Mouse (Mus musculus): ENCODE measurements around the gene Copb1.
A peak's percentile ranks its signal among the peaks of the same experiment; 100 is the strongest.
"Not testable (repeated sequence)": the region's sequence is repeated elsewhere in the genome, so short reads cannot be mapped to it uniquely, and the experiment has no call there.

The Copb1 gene

DNA sequence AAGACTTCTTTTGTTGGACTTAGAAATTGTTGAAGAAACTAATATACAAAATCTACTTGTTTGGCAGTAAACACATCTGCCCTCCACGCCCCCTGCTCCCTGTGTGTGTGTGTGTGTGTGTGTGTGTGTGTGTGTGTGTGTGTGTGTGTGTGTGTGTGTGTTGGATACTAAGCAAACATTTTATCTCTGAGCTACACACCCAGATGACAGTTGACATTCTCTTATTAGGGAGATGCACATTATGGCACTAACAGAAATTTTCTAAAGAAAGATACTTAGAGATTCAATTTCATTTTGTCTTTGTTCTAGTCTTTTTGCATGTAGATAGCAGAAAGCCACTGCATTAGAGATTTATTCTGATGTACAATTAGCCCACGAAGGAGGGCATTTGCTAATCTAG lies 37.6 kb downstream of the Copb1 start:
- DNase-seq, result no peak

DNA sequence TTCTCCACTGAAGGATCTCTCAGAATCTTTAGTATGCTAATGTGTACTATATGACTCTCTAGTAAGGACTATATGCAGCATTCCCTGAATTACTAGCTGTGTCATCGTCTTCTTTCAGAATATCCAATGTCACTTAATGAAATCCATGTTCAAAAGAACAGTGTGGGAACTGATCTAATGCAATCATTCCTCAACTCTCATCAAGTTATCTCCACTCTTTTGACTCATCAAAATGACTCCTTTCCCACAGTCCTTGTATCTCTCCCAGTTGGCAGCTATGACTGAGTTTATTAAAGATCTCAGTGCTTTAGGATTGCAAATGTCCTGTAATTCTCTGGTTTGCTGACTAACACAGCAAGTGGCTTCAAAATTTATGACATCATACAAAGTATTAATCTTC lies 40.1 kb downstream of the Copb1 start:
- no peak for DNase-seq

DNA sequence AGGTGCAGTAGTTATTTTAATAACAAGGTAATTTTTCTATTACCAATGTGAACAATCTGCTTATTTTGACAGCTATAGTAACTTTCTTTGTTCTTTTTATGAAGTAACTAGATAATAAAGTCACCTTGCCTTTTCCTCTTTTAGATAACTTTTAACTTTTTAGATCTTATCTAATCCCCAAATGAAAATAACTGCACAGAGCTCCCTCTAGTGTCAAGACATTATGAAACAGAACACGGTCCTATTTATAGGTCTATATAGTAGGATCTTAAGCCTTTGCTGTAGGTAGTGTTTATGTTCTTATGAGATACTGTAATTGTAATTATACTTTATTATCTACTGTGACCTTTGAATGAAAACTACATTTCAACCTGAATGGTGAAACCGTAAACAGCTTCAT lies 41.0 kb downstream of the Copb1 start:
- DNase-seq, result no peak

DNA sequence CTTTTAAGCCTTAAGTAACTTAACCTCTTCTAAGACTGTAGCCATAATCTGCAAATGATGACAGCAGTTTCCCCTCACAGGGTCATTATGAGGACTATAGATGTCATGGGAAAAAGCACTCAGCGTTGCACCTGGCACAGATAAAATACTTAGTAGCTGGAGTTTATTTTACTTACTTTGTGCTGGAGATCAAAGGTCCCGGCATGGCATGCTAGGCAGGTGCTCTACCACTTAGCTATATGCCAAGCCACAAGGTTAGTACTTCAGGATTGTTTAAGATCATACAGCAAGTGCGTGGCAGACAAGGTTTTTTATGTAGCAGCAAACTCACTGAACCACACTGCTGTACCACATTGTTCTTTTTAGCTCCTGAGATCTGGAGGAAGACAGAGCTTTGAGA lies 43.9 kb downstream of the Copb1 start:
- no peak for DNase-seq

DNA sequence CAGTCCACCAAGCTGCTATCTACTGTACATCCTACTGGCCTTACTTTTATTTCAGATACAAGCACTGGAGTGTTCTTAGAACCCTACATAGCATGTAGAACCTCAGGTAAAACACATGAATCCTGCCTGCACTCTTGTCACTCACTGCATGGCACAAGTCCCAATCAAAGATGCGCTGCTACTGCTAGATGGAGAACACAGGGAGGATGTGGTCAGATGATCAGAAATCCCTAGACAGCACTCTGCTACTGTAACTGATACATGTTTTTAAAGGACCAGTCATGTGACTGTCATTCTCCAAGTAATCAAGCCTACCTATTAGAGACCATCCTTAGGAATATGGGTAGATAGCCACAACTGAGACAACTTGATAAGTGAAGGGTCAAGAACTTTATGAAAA lies 44.7 kb downstream of the Copb1 start:
- DNase-seq, result no peak

DNA sequence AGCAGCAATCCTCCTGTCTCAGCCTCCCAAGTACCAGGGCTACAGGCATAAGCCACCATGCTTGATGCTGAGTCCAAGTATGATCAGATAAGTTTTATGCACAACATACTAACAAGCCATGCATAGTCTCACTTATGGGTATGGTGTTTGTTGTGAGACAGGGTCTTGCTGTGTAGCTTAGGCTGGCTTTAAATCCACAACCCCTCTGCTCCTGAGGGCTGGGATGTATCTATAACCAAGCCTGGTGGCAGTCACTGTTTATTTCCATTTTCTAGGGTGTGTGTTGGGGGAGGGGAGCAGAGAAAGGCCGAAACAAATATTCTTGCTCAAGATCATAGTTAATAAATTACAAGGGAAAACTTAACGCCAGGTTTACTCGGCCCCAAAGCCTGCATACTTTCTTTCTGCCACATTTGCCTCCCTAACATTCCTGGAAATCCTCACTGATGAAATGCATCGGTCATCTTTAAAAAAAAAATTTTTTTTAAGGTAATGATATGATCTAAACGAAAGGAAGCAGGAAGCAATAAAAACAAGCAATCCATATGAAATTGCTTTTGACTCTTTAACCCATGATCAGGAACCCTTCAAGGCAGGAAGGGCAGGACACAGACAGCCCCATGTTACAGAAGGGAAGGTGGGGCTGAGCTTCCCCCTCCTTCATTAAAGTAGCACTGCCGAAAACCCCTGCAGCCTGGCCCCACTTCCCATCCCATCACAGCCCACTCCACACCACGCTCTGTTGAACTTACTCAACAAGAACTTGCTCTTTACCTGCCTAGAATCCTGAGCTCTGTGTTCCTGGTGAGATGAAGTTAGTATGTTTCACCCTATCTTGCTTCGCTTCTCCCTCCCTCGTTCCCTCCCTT lies 50.8 kb downstream of the Copb1 start:
- DNase-seq, result no peak

DNA sequence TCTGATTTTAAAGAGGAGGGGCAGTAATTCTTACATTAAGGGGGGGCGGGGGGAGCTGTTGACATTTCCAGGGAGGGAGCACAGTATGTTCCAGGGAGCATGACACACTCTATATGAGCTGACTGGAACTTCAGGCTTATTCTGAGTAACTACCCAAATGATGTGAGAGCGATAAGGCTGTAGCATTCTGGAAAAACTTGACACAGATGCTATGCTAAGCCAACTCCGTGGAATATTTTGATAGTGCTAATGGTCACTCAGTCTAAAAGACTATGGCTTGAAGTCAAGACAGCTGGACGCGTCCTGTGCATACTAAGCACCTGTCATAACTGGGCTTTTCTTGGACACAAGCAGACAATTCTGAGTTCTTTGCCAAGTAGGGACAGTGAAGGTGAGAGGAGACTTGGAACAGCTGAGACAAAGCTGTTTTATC lies 51.5 kb downstream of the Copb1 start:
- DNase-seq, result no peak

DNA sequence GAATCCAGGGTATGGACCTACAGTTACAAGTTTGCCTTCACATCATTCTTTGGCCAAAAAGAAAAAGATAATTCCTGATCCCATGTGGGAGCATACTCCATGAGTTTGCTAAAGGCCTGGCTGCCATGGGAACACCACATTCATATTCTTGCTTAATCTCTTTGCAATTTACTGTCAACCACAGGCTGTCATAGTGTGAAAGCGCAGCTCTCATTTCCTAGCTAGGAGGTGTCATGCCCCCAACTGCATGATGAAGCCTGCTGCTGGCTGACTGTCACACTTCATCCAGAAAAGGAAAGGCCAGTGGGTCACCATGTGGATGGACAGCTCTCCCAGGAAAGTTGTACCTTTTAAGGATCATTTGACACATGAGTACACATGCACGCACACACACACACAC lies 53.9 kb downstream of the Copb1 start:
- no peak for DNase-seq

DNA sequence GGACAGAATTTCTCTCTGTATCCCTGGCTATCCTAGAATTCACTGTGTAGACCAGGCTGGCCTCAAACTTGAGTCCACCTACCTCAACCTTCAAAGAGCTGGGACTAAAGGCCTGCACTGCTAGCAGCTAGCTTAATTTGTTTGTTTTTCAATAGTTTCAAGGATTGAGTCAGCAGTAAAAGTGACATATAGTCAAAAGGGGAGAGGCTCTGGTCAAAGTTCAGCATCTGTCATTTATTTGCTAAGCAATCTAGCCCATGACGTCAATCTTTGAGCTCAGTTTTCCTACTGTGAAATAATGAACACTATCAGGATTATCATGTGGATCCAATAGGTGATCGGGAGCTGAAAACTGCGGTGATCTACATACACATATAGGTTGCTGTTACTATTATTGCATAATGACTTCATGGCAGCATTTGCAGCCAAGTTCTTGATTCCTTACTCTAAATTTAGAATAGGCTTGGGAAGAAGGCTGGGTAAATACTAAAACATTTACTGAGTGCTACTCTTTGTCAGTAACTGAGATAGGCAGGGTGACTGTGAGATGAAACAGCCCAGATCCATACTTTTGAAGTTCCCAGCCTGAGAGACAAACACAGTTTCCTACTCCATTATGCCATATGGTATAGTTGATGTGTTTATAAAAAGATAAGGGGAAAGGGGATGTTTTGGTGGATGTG lies 54.9 kb downstream of the Copb1 start:
- no peak for DNase-seq

DNA sequence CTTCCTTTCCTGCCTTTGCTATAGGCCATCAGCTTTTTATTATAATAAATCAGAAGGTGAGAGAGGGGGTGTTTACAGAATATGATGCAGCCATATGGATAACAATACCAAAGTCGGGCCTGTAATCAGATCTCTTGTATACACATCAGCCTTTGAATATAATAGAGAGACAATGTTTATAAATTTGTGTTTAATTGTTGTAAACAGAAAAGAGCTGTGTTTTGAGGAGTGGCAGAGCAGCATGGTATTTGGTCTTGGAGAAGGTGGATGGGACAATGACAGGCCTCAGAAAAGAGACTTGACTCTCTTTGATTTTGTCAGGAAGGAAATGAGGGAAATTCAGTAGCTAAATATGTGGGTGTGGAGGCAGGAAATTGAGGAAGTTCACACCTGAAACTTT lies 56.3 kb downstream of the Copb1 start:
- DNase-seq, result no peak

DNA sequence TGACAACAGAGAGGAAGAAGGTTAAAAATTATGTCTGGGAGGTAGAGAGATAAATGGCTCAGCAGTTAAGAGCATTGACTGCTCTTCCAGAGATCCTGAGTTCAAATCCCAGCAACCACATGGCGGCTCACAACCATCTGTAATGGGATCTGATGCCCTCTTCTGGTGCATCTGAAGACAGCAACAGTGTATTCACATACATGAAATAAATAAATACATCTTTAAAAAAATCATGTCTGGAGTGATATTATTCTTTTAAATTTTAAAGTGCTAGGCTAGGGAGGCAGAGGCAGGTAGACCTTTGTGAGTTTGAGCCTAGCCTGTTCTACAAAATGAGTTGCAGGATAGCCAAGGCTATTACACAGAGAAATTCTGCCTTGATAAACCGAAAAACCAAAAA lies 57.9 kb downstream of the Copb1 start:
- DNase-seq, result not testable (repeated sequence)

DNA sequence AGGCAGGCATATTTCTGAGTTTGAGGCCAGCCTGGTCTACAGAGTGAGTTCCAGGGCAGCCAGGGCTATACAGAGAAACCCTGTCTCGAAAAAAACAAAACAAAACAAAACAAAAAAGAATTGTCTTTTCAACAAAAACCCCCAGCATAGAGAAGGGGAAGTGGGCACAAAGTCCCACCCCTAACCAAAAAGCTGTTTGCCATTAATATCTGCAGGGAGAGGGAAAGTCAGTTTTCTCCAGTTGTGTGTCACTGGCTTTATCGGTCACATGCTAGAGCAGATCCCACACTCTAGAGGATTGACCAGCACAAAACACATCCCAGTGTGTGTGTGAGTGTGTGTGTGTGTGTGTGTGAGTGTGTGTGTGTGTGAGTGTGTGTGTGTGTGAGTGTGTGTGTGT lies 59.7 kb downstream of the Copb1 start:
- DNase-seq, result not testable (repeated sequence)

DNA sequence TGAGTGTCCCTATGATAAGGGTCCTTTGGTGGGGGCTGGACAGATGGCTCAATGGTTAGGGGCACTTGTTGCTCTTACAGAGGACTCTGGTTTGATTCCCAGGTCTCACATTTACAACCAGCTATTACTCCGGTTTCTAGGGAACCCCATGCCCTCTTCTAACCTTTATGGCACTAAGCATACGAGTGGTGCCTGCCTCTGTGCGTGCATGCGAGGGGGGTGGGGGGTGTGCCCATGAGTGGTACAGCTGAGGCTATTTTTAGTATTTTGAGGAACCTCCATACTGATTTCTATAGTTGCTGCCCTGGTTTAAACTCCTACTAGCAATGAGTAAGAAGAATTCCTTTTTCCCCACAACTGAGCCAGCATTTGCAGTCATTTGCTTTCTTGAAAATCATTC lies 60.3 kb downstream of the Copb1 start:
- no peak for DNase-seq

DNA sequence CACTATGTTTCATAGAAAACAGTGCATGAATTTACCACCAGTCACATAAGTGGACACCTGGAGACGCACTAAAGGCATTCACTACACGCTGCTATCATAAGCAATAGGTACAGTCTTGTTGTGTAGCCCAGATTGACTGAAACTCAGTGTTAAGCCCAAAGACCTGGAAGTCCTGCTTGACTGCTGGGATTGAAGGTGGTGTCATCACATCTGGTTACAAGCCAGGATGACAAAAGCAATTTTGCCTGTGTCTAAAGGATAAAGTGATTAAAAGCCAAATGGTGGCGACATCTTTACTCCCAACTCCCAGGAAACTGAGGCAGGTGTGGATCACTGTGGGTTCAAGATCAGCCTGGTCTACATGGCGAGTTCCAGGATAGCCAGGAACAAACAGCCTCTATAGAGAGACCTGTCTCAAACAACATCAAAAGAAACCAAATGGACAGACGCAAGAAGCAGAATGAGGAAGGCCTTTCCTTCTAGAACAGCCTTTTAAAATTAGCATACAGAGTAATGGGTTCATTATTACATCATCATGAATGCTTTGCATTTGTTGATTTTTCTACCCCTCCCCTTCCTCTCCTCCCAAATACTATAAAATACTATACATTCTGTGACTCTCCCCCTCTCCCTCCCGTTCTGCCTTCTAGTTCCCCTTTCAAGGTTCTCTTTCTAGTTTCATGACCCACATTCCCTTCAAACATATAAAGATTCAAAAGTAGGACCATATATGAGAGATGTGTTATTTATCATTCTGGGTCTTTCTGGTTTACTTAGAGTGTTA lies 61.0 kb downstream of the Copb1 start:
- no peak for DNase-seq

DNA sequence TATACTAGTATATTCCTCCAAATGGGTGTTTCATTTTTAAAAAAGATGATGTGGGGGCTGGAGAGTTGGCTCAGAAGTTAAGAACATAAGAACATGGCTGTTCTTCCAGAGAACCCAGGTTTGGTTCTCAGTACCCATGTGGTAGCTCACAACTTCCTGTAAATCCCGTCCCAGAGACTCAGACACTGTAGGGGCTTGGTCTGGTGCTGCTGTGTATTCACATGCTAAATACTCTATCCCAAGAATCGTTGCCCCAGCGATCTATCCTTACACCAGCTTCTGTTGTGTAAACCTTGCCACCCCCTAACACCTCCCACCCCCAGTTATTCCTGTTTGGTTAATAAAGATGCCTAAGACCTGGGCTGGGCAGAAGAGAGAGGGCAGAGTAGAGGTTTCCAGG lies 61.9 kb downstream of the Copb1 start:
- DNase-seq, result no peak

DNA sequence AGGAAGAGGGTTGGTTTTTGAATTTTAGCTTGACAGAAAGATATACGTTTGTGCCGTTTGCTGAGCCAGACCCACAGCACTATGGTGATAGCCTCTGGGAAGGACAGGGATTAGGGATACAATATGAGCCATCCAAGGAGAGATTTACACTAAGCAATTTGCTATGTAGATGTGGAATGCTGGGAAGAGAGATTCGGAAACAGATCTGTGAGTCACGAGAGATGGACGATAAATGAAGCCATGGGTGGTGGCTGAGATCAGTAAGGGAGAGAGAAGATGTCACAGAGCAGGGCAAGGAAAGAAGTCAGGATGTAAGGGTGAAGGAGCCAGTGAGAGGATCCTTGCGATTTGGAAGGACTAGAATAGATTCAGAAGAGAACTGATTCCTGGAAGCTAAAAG lies 71.1 kb downstream of the Copb1 start:
- no peak for DNase-seq

DNA sequence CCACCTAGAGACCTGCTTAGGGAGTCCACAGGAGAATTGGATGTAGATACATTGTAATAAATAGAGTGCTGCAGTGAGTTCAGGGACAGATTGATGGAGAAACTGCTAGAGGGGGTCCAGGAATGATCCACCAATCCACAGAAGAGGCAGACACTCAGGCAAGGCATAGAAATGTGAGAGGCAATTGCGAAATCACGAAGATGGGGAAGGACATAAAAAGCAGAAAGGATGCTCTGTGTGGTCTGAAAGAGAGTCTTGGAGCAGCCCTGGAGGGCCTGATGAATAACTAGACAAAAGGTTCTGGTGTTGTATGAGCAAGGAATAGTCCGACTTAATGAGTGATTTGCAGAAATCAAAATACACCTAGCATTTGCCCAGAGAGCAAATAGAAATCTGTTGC lies 71.8 kb downstream of the Copb1 start:
- DNase-seq, result no peak

DNA sequence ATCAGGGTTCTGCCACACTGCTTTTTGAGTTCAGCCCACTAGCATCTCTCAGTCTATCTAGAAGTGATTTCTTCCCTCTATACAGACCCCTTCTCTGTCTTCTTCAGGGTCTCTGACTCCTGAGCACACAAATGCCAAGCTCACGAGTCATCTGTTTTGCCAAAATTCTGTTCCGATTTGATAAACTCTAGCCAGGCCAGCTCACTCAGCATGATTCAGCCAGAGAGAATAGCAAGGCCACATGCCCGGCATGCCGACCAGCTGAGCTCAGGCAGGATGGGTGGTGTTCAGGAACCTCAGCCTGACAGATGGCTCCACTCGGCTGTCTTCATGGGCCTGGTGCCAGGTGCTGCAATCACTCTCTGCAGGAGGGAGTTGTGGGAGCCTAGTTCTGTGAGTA lies 73.1 kb downstream of the Copb1 start:
- peak; percentile 84 for DNase-seq

DNA sequence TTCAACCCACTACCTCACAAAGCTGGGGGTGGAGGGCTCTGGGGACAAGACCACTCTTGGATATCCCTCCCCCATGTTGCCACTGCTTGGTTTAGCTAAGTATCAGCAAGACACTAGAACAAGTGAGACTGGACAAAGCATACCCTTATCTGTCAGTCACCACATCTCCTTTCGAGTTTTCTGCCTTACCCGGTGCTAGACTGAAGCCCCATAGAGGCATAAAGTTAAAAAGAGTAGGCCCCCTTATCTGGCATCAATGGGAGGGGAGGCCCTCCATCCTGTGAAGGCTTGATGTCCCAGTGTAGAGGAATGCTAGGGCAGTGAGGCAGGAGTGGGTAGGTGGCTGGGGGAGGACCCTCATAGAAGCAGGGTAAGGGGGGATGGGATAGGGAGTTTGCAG lies 77.9 kb downstream of the Copb1 start:
- DNase-seq, result no peak

DNA sequence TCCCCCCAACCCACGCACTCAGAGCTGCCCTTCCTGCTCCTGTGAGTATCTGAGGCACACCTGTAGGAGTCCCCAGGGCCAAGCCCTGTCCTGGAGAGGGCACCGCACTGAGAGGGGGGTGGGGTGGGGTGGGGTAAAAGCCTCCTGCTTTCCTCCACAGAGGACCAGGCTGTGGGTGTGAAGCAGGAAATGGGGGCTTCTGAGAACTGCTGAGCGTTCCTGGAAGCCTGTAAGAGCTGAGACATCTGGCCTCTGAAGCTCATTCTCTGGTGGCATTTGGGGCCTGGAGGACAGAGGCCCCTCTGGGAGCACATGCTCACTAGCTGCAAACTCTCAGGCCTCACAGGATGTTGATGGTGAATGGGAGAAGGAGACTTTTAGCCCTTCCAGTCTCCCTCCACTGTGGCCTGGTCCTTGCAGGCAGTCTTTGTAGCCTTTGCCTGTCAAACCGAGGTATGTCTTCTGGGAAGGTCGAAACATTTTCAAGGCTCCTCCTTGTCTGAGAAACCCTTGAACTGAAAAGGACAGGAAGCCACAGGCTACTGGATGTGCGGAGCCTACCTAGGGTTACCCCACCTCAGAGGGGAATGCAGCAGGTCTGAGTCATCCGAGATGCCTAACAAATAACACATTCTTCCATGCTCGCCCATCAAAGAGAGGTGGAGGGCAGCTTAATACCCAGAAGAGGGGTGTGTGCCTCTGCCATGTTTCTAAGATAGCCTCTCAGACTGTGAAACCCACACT lies 83.0 kb downstream of the Copb1 start:
- no peak for DNase-seq

DNA sequence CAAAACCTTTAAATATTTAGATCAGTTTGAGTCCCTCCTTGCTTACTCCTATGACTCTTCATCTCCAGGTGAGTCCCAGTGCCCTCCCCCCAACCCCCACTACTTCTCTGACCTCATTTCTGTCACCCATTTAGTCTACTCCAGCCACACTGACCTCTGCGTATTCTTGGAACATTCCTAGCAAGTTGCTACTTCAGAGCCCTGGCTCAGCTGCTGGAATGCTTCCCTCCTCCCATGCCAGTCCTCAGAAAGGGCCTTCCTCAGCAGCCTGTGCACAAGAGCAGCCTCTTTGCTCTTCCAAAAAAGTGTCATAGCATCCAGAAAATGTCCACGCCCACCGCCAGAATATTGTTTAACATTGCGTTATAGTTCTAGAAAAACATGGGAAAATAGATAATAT lies 84.5 kb downstream of the Copb1 start:
- no peak for DNase-seq

DNA sequence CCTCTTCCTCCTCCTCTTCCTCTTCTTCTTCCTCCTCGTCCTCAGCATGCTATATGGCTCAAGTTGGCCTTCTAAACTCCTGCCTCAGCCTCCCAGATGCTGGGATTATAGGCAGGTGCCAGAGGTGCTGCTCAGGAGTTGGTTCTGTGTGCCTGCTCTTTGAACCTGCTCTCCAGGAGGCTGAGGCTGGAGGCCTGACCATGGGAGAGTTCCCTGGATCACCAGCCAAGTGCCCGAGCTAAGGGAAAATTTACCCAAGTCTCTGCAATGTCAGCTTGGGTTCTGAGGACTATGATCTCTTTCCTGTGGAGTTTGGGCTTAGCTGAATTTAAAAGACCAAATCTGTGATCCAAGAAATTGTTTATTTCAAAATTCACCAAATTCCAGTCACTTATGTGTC lies 85.1 kb downstream of the Copb1 start:
- DNase-seq, result no peak
